Mouse (Mus musculus) midbrain, embryonic 14.5 days (tissue): ENCODE data around the gene Dolk. TPM values are rescaled to one million over a fixed set of nuclear protein-coding genes. Genes with fewer than 3 reads are reported as not detected.

Source experiments
- ATAC-seq: fragments of 200-750 bp; cut with Nextera tagmentation; 2 replicates; pipeline ENCODE4 v1.8.0; 2017; ENCODE audit warnings: moderate number of reproducible peaks, moderate library complexity; ENCODE audit not compliant: low FRiP score, low TSS enrichment
- DNase-seq: peaks from one replicate; pipeline ENCODE4 v3.0.0-alpha.2; 2015
- H3K27ac ChIP-seq: fragments of 300-500 bp; sonication (generic); replicated peaks from 2 replicates; pipeline ENCODE4 v1.5.1; 2014; ENCODE audit warnings: mild to moderate bottlenecking, low read depth, low read length, moderate library complexity
- H3K27me3 ChIP-seq: fragments of 300-500 bp; sonication (generic); 2 replicates; pipeline ENCODE4 v1.6.1; 2014; ENCODE audit warnings: low read length, control low read depth, mixed read lengths; ENCODE audit not compliant: control insufficient read depth, insufficient read depth
- H3K36me3 ChIP-seq: fragments of 300-500 bp; sonication (generic); 2 replicates; pipeline ENCODE4 v1.6.1; 2014; ENCODE audit warnings: low read length, control low read depth; ENCODE audit not compliant: control insufficient read depth, insufficient read depth
- H3K4me1 ChIP-seq: fragments of 300-500 bp; sonication (generic); 2 replicates; pipeline ENCODE4 v1.6.1; 2014; ENCODE audit warnings: mild to moderate bottlenecking, antibody characterized with exemption, low read length, control low read depth; ENCODE audit not compliant: control insufficient read depth, insufficient read depth
- H3K4me2 ChIP-seq: fragments of 300-500 bp; sonication (generic); 2 replicates; pipeline ENCODE4 v1.6.1; 2014; ENCODE audit warnings: mild to moderate bottlenecking, low read length, moderate library complexity
- H3K4me3 ChIP-seq: fragments of 300-500 bp; sonication (generic); replicated peaks from 2 replicates; pipeline ENCODE4 v1.5.1; 2014; ENCODE audit warnings: low read depth, low read length
- H3K9ac ChIP-seq: fragments of 300-500 bp; sonication (generic); replicated peaks from 2 replicates; pipeline ENCODE4 v1.6.1; 2014; ENCODE audit warnings: mild to moderate bottlenecking, low read length, moderate library complexity
- H3K9me3 ChIP-seq: fragments of 300-500 bp; sonication (generic); 2 replicates; pipeline ENCODE4 v1.6.1; 2016; ENCODE audit warnings: low read length, control low read depth, mixed read lengths; ENCODE audit not compliant: control insufficient read depth
- WGBS: fragments of 180-500 bp; shearing (Covaris S2); extraction: QIAGEN DNeasy Blood & Tissue Kit; methylation state at CpG from one replicate; pipeline ENCODE4 v1.1.7; 2014; 5-methylcytosine and 5-hydroxymethylcytosine counted together
- polyA plus RNA-seq: library from polyadenylated mRNA; unstranded; fragments of >200 nt; fragmentation: Nextera tagmentation; extraction: Ambion mirVana; gene quantifications from 2 replicates; pipeline ENCODE4 v1.2.1, GENCODE M21; 2014

Dolk gene
- polyA plus RNA-seq, 1 experiment from 2014 or later: 32.7 TPM

DNA sequence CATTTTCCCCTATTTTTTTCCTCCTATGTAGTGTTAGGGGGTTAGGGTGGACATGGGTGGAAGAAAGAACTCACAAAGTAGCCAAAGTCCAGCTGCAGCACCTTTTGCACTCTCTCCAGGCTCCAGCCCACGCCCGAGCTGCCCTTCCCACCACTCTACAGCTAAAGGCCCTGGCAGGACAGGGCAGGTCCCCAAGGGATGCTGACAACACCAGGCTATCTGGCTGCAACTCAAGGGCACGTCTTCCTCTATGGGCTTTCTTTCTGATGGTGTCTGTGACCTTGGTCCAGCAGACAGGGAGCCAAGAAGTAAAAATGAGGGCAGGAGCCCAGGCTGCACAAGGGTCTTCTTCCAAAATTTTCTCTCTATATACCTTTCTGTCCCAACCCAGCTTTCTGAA, 4.5 kb downstream of the Dolk start:
- 86% methylated on average over 3 of the region's 3 CpGs for WGBS
- no peak overlapping the region for H3K4me2 ChIP-seq

DNA sequence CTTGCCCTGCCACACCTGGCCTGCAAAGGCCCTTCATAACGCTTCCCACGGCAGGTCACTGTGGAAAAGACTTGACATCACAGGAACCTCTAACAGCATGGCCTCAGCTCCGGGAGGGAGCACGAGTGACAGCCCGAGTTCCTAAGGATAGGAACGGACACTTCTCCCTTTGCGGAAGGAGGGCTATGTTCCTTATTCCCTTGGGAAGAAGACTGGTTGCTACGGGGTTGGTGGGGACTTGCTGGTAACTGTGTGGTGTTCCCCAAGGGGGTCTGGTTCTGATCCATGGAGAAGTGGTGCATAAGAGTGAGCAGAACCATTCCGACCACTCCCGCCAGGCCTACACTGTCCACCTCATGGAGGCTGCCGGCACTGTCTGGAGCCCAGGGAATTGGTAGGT, 5.4 kb downstream of the Dolk start, which contains the start of gene Gm28038:
Gm28038 (plus strand) TSS at position 301 of the 400 bp plus-strand sequence.
- 96% methylated on average over 11 of the region's 11 CpGs for WGBS
- H3K4me1 ChIP-seq: peaks cover 10% of the 10 kb centered on the region; the same call in 1 of the 2 replicates
- ATAC-seq (no peak), DNase-seq (no peak)
- no peak within 1 kb of the TSS for H3K9ac ChIP-seq
- H3K27me3 ChIP-seq: no peaks in the 10 kb centered on the region
- H3K4me2 ChIP-seq: no peak within 1 kb of the TSS
- no peaks in the 10 kb centered on the region for H3K9me3 ChIP-seq
- H3K36me3 ChIP-seq: peaks cover 13% of the 10 kb centered on the region
- no peak within 1 kb of the TSS for H3K27ac ChIP-seq
- no peak within 1 kb of the TSS for H3K4me3 ChIP-seq

More for the DNA sequence above, 4.5 kb downstream of the Dolk start:
- H3K4me3 ChIP-seq: no peak overlapping the region
- peaks cover 10% of the 10 kb centered on the region; the same call in 1 of the 2 replicates for H3K4me1 ChIP-seq
- DNase-seq: no peak
- no peak overlapping the region for H3K9ac ChIP-seq
- H3K27me3 ChIP-seq: no peaks in the 10 kb centered on the region
- H3K9me3 ChIP-seq: no peaks in the 10 kb centered on the region
- ATAC-seq: no peak
- H3K36me3 ChIP-seq: peaks cover 13% of the 10 kb centered on the region
- no peak overlapping the region for H3K27ac ChIP-seq

DNA sequence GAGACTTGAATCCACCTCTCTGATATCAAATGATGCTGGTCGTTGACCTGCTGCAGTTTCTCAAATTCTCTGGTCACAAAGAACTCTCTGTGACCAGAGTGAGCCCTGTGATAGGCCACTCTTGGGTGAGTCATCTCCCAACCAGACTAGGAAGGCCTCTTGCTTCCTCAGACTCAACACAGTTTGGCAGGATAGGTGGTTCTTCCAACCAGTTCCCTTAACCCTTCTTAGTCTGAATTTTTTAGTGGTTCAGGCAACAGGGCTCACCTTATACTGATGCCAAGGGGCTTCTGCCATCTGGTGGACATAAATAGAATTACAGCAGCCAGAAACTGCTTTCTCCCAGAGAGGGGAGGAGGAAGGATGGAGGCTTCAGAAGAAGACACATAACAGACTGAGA, 16.0 kb downstream of the Dolk start:
- Histone ChIP-seq H3K27me3 (no peaks in the 10 kb centered on the region), H3K27ac (no peak overlapping the region), H3K4me1 (0 out of 2 replicates have a peak, but pooled peaks cover 12% of the 10 kb centered on the region), H3K9ac (no peak overlapping the region), H3K36me3 (peaks cover 18% of the 10 kb centered on the region), H3K4me3 (no peak overlapping the region), H3K4me2 (no peak overlapping the region), H3K9me3 (no peaks in the 10 kb centered on the region)
- 85% methylated on average over 1 of the region's 1 CpGs for WGBS
- DNase-seq: peak; percentile 86
- ATAC-seq: no peak; the same call in 1 of the 2 replicates

DNA sequence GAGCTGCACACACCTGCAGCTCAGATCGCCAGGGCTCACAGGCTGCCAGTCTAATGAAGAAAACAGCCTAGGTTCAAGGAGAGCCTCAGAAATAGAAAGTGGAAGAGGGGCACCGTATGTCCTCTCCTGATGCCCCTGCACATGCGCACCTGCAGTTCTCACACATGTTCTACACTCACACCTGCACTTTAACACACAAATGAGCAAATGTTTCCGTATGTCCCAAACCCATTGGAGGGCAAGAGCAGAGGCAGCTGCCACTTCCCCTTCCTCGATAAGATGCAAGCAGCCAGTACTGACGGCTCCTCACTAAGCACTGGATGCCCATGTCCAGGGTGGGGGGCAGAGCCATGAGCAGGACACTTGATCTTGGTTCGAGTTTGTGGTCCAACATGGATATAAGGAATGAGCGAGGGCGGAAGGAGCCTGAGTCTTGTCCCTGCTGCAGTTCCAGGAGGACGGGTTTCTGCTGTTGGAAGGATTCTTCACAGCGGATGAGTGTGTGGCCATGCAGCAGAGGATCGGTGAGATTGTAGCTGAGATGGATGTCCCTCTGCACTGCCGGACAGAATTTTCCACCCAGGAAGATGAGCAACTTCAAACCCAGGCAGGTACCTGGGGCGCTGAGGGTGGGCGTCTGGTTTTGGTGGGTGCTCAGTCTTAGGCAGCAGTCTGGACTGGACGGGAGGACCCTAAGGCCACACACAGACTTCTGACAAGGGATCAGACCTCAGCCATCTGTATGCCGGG, 16.7 kb downstream of the Dolk start:
- H3K27me3 ChIP-seq: no peaks in the 10 kb centered on the region
- no peak overlapping the region for H3K4me2 ChIP-seq
- no peak overlapping the region for H3K27ac ChIP-seq
- H3K4me1 ChIP-seq: 0 out of 2 replicates have a peak, but pooled peaks cover 12% of the 10 kb centered on the region
- H3K4me3 ChIP-seq: no peak overlapping the region
- no peaks in the 10 kb centered on the region for H3K9me3 ChIP-seq
- ATAC-seq: no peak
- DNase-seq: no peak
- peaks cover 18% of the 10 kb centered on the region for H3K36me3 ChIP-seq
- 92% methylated on average over 17 of the region's 17 CpGs for WGBS
- no peak overlapping the region for H3K9ac ChIP-seq

DNA sequence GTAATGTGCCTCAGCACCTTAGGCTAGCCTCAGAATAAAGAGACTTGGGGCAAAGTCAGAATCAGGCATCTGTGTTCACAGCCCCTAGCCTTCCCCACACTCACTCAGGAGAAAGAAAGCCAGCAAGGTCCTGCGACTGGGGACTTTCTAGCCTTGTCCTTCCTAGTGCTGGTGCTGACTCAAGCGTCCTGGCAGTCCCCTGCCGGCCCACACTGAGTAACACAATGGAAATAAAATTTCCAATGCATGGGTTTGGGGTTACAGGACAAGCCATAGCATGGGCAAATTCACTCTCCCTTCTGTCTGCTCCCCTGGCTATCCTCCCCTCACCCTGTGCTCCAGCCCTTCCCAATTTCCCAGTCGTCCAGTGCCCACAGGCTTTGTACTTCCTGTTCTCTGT, 17.8 kb downstream of the Dolk start:
- no peak overlapping the region for H3K4me2 ChIP-seq
- no peak overlapping the region for H3K27ac ChIP-seq
- ATAC-seq (no peak), DNase-seq (no peak)
- peaks cover 28% of the 10 kb centered on the region for H3K36me3 ChIP-seq
- H3K27me3 ChIP-seq: no peaks in the 10 kb centered on the region
- 61% methylated on average over 4 of the region's 4 CpGs for WGBS
- H3K9me3 ChIP-seq: no peaks in the 10 kb centered on the region
- H3K4me1 ChIP-seq: 0 out of 2 replicates have a peak, but pooled peaks cover 12% of the 10 kb centered on the region
- H3K4me3 ChIP-seq: no peak overlapping the region
- no peak overlapping the region for H3K9ac ChIP-seq

DNA sequence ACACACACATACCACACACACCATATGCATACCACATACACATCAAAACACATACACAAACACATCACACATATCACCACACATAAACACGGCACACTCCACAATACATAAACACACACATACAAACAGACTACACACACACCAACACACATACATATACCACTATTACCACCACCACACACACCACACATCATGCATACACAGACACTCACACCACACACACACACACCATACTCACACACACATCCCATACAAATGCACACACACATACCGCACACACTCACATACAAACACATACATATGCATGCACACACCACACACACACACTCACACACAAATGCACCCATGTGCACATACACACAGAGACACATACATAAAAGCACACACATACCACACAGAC, 18.7 kb downstream of the Dolk start:
- Histone ChIP-seq H3K9me3 (no peaks in the 10 kb centered on the region), H3K4me2 (no peak overlapping the region), H3K4me1 (0 out of 2 replicates have a peak, but pooled peaks cover 12% of the 10 kb centered on the region), H3K9ac (no peak overlapping the region), H3K4me3 (no peak overlapping the region), H3K27ac (no peak overlapping the region), H3K36me3 (peaks cover 32% of the 10 kb centered on the region), H3K27me3 (no peaks in the 10 kb centered on the region)
- no peak for DNase-seq
- 94% methylated on average over 2 of the region's 2 CpGs for WGBS
- ATAC-seq: no peak

DNA sequence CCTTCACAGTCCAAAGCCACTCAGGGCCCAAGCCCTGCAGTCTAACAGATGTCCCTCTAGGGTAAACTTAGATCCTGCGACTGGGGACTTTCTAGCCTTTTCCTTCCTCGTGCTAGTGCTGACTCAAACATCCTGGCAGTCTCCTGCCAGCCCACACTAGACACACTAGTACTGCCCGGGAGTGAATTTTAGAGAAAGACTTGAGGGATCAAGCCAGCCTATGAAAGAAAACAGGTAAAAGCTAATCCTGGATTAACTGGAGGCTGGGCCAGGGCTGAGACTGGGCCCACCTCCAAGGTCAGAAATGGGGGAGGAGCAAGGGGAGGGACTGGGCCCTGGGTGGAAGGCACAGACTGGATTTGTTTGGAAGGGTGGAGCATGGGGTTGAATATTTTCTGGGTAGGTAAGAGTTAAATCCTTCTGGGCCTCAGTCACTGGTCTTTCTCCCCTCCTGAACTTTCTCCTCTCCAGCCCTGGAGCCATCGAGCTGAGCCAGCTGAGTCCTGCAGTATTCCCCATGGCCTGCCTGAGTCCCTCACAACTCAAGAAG, 19.7 kb downstream of the Dolk start:
- 0 out of 2 replicates have a peak overlapping the region, but pooled peaks have one; percentile 12 for H3K9ac ChIP-seq

DNA sequence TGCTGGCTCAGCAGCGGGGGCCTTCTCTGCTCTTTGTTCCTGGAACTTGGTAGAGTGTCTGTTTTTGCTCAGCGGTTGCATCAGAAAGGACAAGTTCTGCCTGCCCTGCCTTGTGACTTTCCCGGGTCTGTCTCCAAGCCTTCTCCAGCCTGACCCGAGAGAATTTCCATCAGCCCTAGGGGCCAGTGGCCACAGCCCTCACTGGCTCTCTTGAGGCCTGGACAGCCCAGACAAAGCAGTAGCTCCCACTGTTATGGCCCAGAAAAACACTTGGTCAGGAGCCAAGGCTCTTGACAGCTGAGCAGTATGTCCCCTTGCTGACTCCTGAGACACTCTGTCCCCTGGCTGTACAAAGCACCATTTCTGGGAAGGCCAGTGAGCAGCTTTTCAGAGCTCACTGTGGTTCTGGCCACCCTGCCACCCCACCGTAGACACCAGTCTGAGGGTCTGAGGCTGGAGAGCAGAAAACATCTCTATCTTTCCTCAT, 20.3 kb downstream of the Dolk start, which contains the start of gene Phyhd1:
Phyhd1 (plus strand) TSS at position 437 of the 487 bp plus-strand sequence.
- no peak within 1 kb of the TSS for H3K4me3 ChIP-seq
- H3K36me3 ChIP-seq: peaks cover 48% of the 10 kb centered on the region
- H3K9ac ChIP-seq: 0 out of 2 replicates have a peak within 1 kb of the TSS, but pooled peaks have one; percentile 12
- H3K4me1 ChIP-seq: 0 out of 2 replicates have a peak, but pooled peaks cover 12% of the 10 kb centered on the region
- peak; percentile 44 for DNase-seq
- ATAC-seq: no peak
- no peaks in the 10 kb centered on the region for H3K9me3 ChIP-seq
- H3K4me2 ChIP-seq: no peak within 1 kb of the TSS
- H3K27ac ChIP-seq: peak within 1 kb of the TSS; percentile 64
- no peaks in the 10 kb centered on the region for H3K27me3 ChIP-seq
- WGBS: 29% methylated on average over 5 of the region's 5 CpGs

More for the DNA sequence above, 19.7 kb downstream of the Dolk start:
- Histone ChIP-seq H3K4me2 (no peak overlapping the region), H3K4me3 (no peak overlapping the region), H3K9me3 (no peaks in the 10 kb centered on the region), H3K27ac (peak overlapping the region; percentile 64), H3K4me1 (0 out of 2 replicates have a peak, but pooled peaks cover 12% of the 10 kb centered on the region), H3K36me3 (peaks cover 42% of the 10 kb centered on the region), H3K27me3 (no peaks in the 10 kb centered on the region)
- 14% methylated on average over 4 of the region's 4 CpGs for WGBS
- ATAC-seq (no peak), DNase-seq (peak; percentile 43)
